Mouse (Mus musculus) forebrain, embryonic 15.5 days (tissue): ENCODE measurements around the gene Klk1b1. TPM values are rescaled to one million over a fixed set of nuclear protein-coding genes. Genes with fewer than 3 reads are reported as not detected.
"Not testable (repeated sequence)": the region's sequence is repeated elsewhere in the genome, so short reads cannot be mapped to it uniquely, and the experiment has no call there.

Experiments used
- ATAC-seq: fragments of 200-750 bp; cut with Nextera tagmentation; replicated peaks from 2 replicates; pipeline ENCODE4 v1.8.0; 2017; ENCODE audit warnings: mild to moderate bottlenecking, moderate TSS enrichment, moderate library complexity
- H3K27ac ChIP-seq: fragments of 300-500 bp; sonication (generic); replicated peaks from 2 replicates; pipeline ENCODE4 v1.5.1; 2015; ENCODE audit warnings: mild to moderate bottlenecking, inconsistent platforms
- H3K27me3 ChIP-seq: fragments of 300-500 bp; sonication (generic); 2 replicates; pipeline ENCODE4 v1.6.1; 2015; ENCODE audit warnings: inconsistent platforms
- H3K36me3 ChIP-seq: fragments of 300-500 bp; sonication (generic); 2 replicates; pipeline ENCODE4 v1.6.1; 2015; ENCODE audit warnings: mild to moderate bottlenecking, inconsistent platforms
- H3K4me1 ChIP-seq: fragments of 300-500 bp; sonication (generic); 2 replicates; pipeline ENCODE4 v1.6.1; 2015; ENCODE audit warnings: inconsistent platforms
- H3K4me2 ChIP-seq: fragments of 300-500 bp; sonication (generic); replicated peaks from 2 replicates; pipeline ENCODE4 v1.6.1; 2015; ENCODE audit warnings: mild to moderate bottlenecking, inconsistent platforms
- H3K4me3 ChIP-seq: fragments of 300-500 bp; sonication (generic); 2 replicates; pipeline ENCODE4 v1.5.1; 2015; ENCODE audit warnings: mild to moderate bottlenecking, inconsistent platforms
- H3K9ac ChIP-seq: fragments of 300-500 bp; sonication (generic); replicated peaks from 2 replicates; pipeline ENCODE4 v1.6.1; 2015; ENCODE audit warnings: mild to moderate bottlenecking, inconsistent platforms
- H3K9me3 ChIP-seq: fragments of 300-500 bp; sonication (generic); 2 replicates; pipeline ENCODE4 v1.6.1; 2016; ENCODE audit warnings: inconsistent platforms
- WGBS: fragments of 180-500 bp; shearing (Covaris S2); methylation state at CpG from one replicate; pipeline ENCODE4 v1.1.7; 2015; ENCODE audit warnings: mixed read lengths; 5-methylcytosine and 5-hydroxymethylcytosine counted together
- polyA plus RNA-seq: library from polyadenylated mRNA; unstranded; fragments of >200 nt; fragmentation: Nextera tagmentation; extraction: Ambion mirVana; gene quantifications from 2 replicates; pipeline ENCODE4 v1.2.1, GENCODE M21; 2015

Gene Klk1b1
- polyA plus RNA-seq, 1 experiment from 2014 or later, result not detected

DNA sequence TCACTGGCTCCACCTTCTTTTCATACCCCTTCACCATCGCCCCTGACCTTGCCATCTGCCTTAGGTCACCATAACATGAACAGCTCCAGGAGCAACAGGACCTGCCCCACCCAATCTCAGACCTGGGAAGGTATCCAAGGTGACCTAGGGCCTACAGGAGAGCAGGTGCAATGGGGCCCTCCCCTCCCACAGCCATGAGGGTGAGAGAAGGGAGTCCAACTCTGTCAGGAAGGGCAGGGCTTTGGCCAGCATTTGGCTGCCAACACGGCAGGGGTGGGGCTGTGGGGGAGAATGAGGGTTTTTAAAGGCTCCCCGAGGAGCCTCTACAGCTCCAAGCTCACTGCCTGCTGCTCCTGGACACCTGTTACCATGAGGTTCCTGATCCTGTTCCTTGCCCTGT lies 24.3 kb upstream of the Klk1b1 start:
- H3K9ac ChIP-seq, H3K9me3 ChIP-seq, H3K4me3 ChIP-seq, H3K4me1 ChIP-seq, H3K27ac ChIP-seq, ATAC-seq, H3K36me3 ChIP-seq, H3K27me3 ChIP-seq, H3K4me2 ChIP-seq: not testable (repeated sequence)
- WGBS, result 72% methylated on average over 3 of the region's 3 CpGs

DNA sequence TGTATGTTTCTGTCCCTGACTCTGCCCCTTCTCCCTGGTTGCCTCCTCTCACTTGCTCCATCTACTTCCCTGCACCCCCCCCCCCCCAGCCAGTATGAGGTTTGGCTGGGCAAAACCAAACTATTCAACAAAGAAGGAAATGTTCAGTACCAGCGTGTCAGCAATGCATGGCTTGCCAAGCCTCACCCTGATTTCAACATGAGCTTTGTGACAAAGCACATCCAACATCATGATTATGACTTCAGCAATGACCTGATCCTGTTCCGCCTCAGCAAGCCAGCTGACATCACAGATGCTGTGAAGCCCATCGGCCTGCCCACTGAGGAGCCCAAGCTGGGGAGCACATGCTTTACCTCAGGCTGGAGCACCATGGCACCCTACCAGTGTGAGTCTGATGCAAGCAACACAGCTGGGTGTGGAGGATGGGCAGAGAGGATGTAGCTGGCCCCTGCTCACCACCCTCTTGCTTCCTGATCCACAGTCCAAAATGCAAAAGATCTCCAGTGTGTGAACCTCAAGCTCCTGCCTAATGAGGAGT lies 21.8 kb upstream of the Klk1b1 start:
- Histone ChIP-seq H3K4me1 (no peaks in the 10 kb centered on the region), H3K36me3 (no peaks in the 10 kb centered on the region), H3K27ac (no peak overlapping the region), H3K9me3 (no peaks in the 10 kb centered on the region), H3K27me3 (no peaks in the 10 kb centered on the region), H3K4me2 (no peak overlapping the region), H3K9ac (no peak overlapping the region), H3K4me3 (no peak overlapping the region)
- WGBS, result 82% methylated on average over 3 of the region's 3 CpGs
- ATAC-seq, result no peak

DNA sequence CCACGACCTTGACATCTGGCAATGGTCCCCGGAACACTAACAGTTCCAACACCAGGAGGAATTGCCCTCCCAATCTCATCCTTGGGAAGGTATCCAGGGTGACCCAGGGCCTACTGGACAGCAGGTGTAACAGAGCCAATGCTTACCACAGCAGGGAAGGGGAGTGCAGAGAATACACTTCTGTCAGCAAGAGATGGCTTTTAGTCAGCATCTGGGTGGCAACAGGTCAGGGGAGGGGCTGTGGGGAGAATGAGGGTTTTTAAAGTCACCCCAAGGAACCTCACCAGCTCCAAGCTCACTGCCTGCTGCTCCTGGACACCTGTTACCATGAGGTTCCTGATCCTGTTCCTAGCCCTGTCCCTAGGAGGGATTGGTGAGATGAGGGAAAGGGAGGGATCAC lies 16.2 kb upstream of the Klk1b1 start, which contains the start of gene Klk1b8:
Gene Klk1b8 (plus strand): TSS at position 301 of the 400 bp plus-strand sequence.
- Histone ChIP-seq H3K4me1 (no peaks in the 10 kb centered on the region), H3K9ac (no peak within 1 kb of the TSS), H3K4me3 (no peak within 1 kb of the TSS), H3K9me3 (no peaks in the 10 kb centered on the region), H3K4me2 (no peak within 1 kb of the TSS), H3K36me3 (no peaks in the 10 kb centered on the region), H3K27me3 (no peaks in the 10 kb centered on the region), H3K27ac (no peak within 1 kb of the TSS)
- no peak for ATAC-seq
- WGBS, result 86% methylated on average over 2 of the region's 2 CpGs

DNA sequence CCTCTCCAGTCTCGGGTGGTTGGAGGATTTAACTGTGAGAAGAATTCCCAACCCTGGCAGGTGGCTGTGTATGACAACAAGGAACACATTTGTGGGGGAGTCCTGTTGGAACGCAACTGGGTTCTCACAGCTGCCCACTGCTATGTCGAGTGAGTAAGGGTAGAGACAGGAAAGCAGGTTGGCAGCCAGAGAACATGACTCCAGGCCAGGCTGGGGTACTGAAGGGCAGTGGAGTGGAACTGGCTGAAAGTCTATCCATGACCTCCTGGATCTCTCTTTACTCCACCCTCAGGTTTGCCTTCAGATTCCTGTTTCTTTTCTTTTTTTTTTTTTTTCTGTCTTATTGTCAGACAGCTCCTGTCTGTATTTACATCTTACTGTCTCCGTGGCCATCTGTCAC lies 13.8 kb upstream of the Klk1b1 start:
- Histone ChIP-seq H3K4me3 (no peak overlapping the region), H3K9ac (no peak overlapping the region), H3K27ac (no peak overlapping the region), H3K4me1 (no peaks in the 10 kb centered on the region), H3K9me3 (no peaks in the 10 kb centered on the region), H3K4me2 (no peak overlapping the region), H3K36me3 (no peaks in the 10 kb centered on the region), H3K27me3 (no peaks in the 10 kb centered on the region)
- 65% methylated on average over 4 of the region's 4 CpGs for WGBS
- ATAC-seq, result no peak

GRCm38 (mm10) chr7:43967058-43967457 lies 507 bp downstream of the Klk1b1 start:
- Histone ChIP-seq H3K4me3 (no peak overlapping the region), H3K9me3 (no peaks in the 10 kb centered on the region), H3K9ac (no peak overlapping the region), H3K36me3 (no peaks in the 10 kb centered on the region), H3K4me1 (no peaks in the 10 kb centered on the region), H3K4me2 (no peak overlapping the region), H3K27me3 (no peaks in the 10 kb centered on the region), H3K27ac (no peak overlapping the region)
- no peak for ATAC-seq
- WGBS, result 83% methylated on average over 3 of the region's 3 CpGs

DNA sequence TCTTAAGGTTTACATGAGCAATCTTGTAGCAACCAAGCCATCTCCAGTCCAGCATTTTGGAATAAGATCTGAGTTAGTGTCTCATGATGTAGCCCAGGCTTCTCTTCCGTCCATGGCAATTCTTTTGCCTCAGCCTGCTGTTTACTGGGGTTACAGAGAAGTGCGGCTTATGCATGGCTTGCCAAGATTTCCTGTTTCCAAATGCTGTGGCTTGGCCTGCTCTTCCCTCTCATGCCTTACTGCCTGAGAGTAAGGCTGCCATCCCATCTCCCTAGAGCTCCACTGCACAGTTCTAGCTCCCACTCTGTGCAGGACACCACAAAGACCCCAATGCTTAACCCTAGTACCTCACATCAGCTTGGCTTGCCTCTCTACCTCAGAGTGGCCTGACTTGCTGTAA lies 1.1 kb downstream of the Klk1b1 start:
- no peak overlapping the region for H3K4me3 ChIP-seq
- no peaks in the 10 kb centered on the region for H3K9me3 ChIP-seq
- no peaks in the 10 kb centered on the region for H3K27me3 ChIP-seq
- ATAC-seq, result no peak
- H3K4me1 ChIP-seq, result no peaks in the 10 kb centered on the region
- 85% methylated on average over 2 of the region's 2 CpGs for WGBS
- H3K9ac ChIP-seq, result no peak overlapping the region
- no peak overlapping the region for H3K27ac ChIP-seq
- H3K36me3 ChIP-seq, result no peaks in the 10 kb centered on the region
- H3K4me2 ChIP-seq, result no peak overlapping the region

- H3K27ac ChIP-seq, H3K4me3 ChIP-seq, H3K9me3 ChIP-seq, H3K4me2 ChIP-seq, ATAC-seq, H3K9ac ChIP-seq, H3K27me3 ChIP-seq, H3K36me3 ChIP-seq, H3K4me1 ChIP-seq: not testable (repeated sequence)
- WGBS, result 77% methylated on average over 1 of the region's 1 CpGs
These were observed 9.2 kb downstream of the Klk1b1 start, which contains the start of gene Klk1b9 for GRCm38 (mm10) chr7:43975761-43976160. TSS of gene Klk1b9 (plus strand) at chr7:43976061.

DNA sequence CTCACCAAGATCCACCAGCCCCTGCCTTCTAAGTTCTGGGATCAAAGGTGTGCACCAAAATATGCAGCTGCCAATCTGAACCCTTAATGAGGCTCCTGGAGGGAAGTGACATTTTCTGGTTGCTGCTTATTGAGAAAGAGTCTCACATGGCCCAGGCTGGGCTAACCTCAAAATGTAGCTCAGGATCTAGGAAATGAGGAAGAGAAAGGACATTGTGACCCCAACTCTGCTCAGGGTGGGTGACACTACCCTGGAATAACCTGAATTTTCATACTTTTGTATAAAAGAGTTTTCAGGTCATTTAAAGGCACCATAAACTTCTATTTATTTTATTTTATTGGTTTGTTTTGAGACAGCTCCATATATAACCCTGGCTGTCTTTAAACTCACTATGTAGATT lies 19.1 kb downstream of the Klk1b1 start:
- Histone ChIP-seq H3K4me2 (no peak overlapping the region), H3K27ac (no peak overlapping the region), H3K4me1 (no peaks in the 10 kb centered on the region), H3K4me3 (no peak overlapping the region), H3K9me3 (no peaks in the 10 kb centered on the region), H3K27me3 (no peaks in the 10 kb centered on the region), H3K9ac (no peak overlapping the region), H3K36me3 (no peaks in the 10 kb centered on the region)
- ATAC-seq, result no peak

- H3K4me2 ChIP-seq, H3K27ac ChIP-seq, H3K4me3 ChIP-seq, H3K9ac ChIP-seq, H3K36me3 ChIP-seq, ATAC-seq, H3K27me3 ChIP-seq, H3K9me3 ChIP-seq, H3K4me1 ChIP-seq: not testable (repeated sequence)
- 81% methylated on average over 1 of the region's 1 CpGs for WGBS
These were observed 28.3 kb downstream of the Klk1b1 start for GRCm38 (mm10) chr7:43994821-43995220.

GRCm38 (mm10) chr7:43995577-43995976 lies 29.0 kb downstream of the Klk1b1 start, which contains the start of gene Klk1b11:
TSS of gene Klk1b11 (plus strand) at chr7:43995877.
- not testable (repeated sequence) for ATAC-seq, H3K36me3 ChIP-seq, H3K4me1 ChIP-seq, H3K9ac ChIP-seq, H3K4me2 ChIP-seq, H3K4me3 ChIP-seq, H3K9me3 ChIP-seq, H3K27me3 ChIP-seq, H3K27ac ChIP-seq
- WGBS, result 92% methylated on average over 4 of the region's 4 CpGs

GRCm38 (mm10) chr7:44004847-44005246 lies 38.3 kb downstream of the Klk1b1 start:
- no peak overlapping the region for H3K9ac ChIP-seq
- ATAC-seq, result no peak
- H3K4me3 ChIP-seq, result no peak overlapping the region
- H3K36me3 ChIP-seq, result no peaks in the 10 kb centered on the region
- no peaks in the 10 kb centered on the region for H3K27me3 ChIP-seq
- H3K27ac ChIP-seq, result no peak overlapping the region
- H3K4me1 ChIP-seq, result no peaks in the 10 kb centered on the region
- no peaks in the 10 kb centered on the region for H3K9me3 ChIP-seq
- no peak overlapping the region for H3K4me2 ChIP-seq

- not testable (repeated sequence) for H3K9me3 ChIP-seq, ATAC-seq, H3K27ac ChIP-seq, H3K4me2 ChIP-seq, H3K4me3 ChIP-seq, H3K27me3 ChIP-seq, H3K4me1 ChIP-seq, H3K9ac ChIP-seq, H3K36me3 ChIP-seq
These were observed 45.3 kb downstream of the Klk1b1 start, which contains the start of gene Klk1b26 for GRCm38 (mm10) chr7:44011868-44012267. TSS of gene Klk1b26 (plus strand) at chr7:44012168.

DNA sequence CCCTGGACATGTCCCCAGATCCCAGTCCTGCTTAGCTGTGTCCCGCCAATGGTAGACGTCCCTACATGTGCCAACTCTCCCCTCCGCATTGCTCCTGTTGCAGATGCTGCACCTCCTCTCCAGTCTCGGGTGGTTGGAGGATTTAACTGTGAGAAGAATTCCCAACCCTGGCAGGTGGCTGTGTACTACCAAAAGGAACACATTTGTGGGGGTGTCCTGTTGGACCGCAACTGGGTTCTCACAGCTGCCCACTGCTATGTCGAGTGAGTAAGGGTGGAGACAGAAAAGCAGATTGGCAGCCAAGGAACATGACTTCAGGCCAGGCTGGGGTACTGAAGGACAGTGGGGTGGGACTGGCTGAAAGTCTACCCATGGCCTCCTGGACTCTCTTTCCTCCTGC lies 48.1 kb downstream of the Klk1b1 start:
- H3K9me3 ChIP-seq, ATAC-seq, H3K36me3 ChIP-seq, H3K4me2 ChIP-seq, H3K4me1 ChIP-seq, H3K27me3 ChIP-seq, H3K4me3 ChIP-seq, H3K9ac ChIP-seq, H3K27ac ChIP-seq: not testable (repeated sequence)
- WGBS, result 80% methylated on average over 6 of the region's 6 CpGs
